ENCODE assay signal across 8 mouse cellular contexts in the genomic region with DNA sequence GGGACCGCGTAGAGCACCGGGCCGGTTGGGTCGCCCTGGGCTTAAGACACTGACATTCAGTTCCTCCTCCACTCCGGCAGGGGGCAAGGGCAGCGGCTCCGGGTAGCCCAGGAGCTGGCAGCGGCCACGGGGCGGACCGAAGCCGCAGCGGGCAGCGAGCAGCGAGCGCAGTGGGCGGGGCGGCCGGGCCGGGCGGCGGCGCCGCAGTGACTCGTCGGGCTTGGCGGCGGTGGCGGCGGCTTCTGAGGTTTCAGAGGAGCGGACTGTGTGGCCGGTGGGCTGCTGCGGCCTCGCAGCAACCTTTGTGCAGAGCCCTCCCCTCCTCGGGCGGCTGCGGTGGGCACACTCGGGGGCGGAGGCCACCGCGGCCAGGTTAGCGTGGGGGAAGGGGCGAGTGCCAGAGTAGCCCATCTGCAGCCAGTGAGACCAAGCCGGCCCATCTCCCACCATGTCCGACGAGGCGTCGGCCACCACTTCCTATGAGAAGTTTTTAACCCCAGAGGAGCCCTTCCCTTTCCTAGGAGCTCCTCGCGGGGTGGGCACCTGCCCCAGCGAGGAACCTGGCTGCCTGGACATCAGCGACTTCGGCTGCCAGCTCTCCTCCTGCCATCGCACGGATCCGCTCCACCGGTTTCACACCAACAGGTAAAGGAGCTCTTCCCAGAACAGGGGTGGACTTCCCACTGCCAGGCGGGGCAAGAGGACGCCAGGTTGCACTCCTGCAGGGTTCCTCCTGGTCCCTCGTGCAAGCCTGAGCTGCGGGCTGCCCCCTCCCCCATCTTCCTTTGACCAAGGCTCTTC. TPM values are rescaled to one million over a fixed set of nuclear protein-coding genes. Genes with fewer than 3 reads are reported as not detected.
DNase-seq lines count a peak whose midpoint lies in the region; ATAC-seq lines count a peak whose summit lies in the region.

A gene (plus strand): TSS at position 170 of the 801 bp plus-strand sequence.

- peak within 1 kb of the TSS; percentile 60 for H3K9ac ChIP-seq in hindbrain, embryonic 11.5 days (ENCODE audit: low read depth, low read length)

- H3K4me3 ChIP-seq in hindbrain, embryonic 11.5 days (ENCODE audit: low read depth, low read length), result peak within 1 kb of the TSS; percentile 61

- H3K4me1 ChIP-seq in hindbrain, embryonic 11.5 days (replicated peaks; ENCODE audit: control insufficient read depth, insufficient read depth, low read length), result no peaks in the 10 kb centered on the region

- no peaks in the 10 kb centered on the region for H3K36me3 ChIP-seq in hindbrain, embryonic 11.5 days (ENCODE audit: control insufficient read depth, insufficient read depth, low read length)

- peak; percentile 97 for ATAC-seq in hindbrain, embryonic 11.5 days (ENCODE audit: low FRiP score)

- H3K27ac ChIP-seq in hindbrain, embryonic 11.5 days (ENCODE audit: low read depth, low read length), result peak within 1 kb of the TSS; percentile 6; the same call in 1 of the 2 replicates

- no peaks in the 10 kb centered on the region for H3K9me3 ChIP-seq in hindbrain, embryonic 11.5 days (ENCODE audit: control insufficient read depth, low read length)

- H3K27me3 ChIP-seq in hindbrain, embryonic 11.5 days (ENCODE audit: control insufficient read depth, insufficient read depth, low read length), result no peaks in the 10 kb centered on the region

- peak; percentile 87 for DNase-seq in NIH3T3 (ENCODE audit: low read depth)
- peak; percentile 88 for DNase-seq in cerebellum, adult 9-11 months
- DNase-seq in frontal cortex, adult 2 months (ENCODE audit: extremely low spot score in 1 of 2, low spot score in 1 of 2), result peak; percentile 30 to 64
- peak; percentile 80 for DNase-seq in hindbrain, embryonic 11.5 days (ENCODE audit: low spot score)
- DNase-seq in layer of hippocampus, postnatal 36 days, result peak; percentile 56 to 67
- peak; percentile 86 to 89 for DNase-seq in lung, postnatal 4 days
- peak; percentile 88 for DNase-seq in retina, postnatal 1 day
- DNase-seq in urinary bladder, adult 18-20 months (ENCODE audit: low spot score in 2 of 2), result peak; percentile 50 to 55

- H3K4me2 ChIP-seq in hindbrain, embryonic 11.5 days (replicated peaks; ENCODE audit: low read depth, low read length), result peak within 1 kb of the TSS; percentile 63

- 14% methylated on average over 15 of the region's 62 CpGs for WGBS in hindbrain, embryonic 11.5 days

RNA-seq across cellular contexts. Expression of the gene that starts here (rescaled TPM):
- 3.4 TPM in 2 replicates for polyA plus RNA-seq in frontal cortex, adult 2 months (2012; rRNA removed)
- polyA plus RNA-seq in hindbrain, embryonic 11.5 days (2014; fragmentation: Nextera tagmentation; extraction: Ambion mirVana), result 12.0 and 12.1 TPM in 2 replicates
- 1 to 10 TPM; 8.5 to 8.9 TPM for total RNA-seq in layer of hippocampus, postnatal 36 days (2021)

Comparison
In these comparisons a context has a peak if more than half of its experiments do, and no peak if none do; other contexts are left out.
1. Peak in every context shown above with its lines: DNase-seq, ATAC-seq, H3K4me3 ChIP-seq and H3K27ac ChIP-seq.